In genomic region chr3:26826958-26827839, GRCm38 (mm10) we compare ENCODE assay signal across 16 mouse cellular contexts.
A peak's percentile ranks its signal among the peaks of the same experiment; 100 is the strongest.
DNase-seq lines count a peak whose midpoint lies in the region; ATAC-seq and TF ChIP-seq lines count a peak whose summit lies in the region.
"Had no signal": no experiment of that assay in that cellular context is flagged by ENCODE, and none has a peak within 500 bp of the region (broad histone marks: within the 10 kb centered on the region; RNA-seq: fewer than 3 reads in every experiment).

No protein-coding gene starts in this region.

- H3K27me3 ChIP-seq in forebrain, embryonic 15.5 days = no peaks in the 10 kb centered on the region
- H3K27me3 ChIP-seq in midbrain, embryonic 13.5 days = no peaks in the 10 kb centered on the region
- H3K27me3 ChIP-seq: heart, embryonic 15.5 days had no signal

- no peak overlapping the region for H3K4me3 ChIP-seq in layer of hippocampus, adult 2 months
- H3K4me3 ChIP-seq in forebrain, embryonic 15.5 days = no peak overlapping the region
- H3K4me3 ChIP-seq in midbrain, embryonic 13.5 days (replicated peaks) = no peak overlapping the region
- H3K4me3 ChIP-seq: heart, embryonic 15.5 days; myocyte had no signal

- H3K9ac ChIP-seq in forebrain, embryonic 15.5 days (replicated peaks) = no peak overlapping the region
- H3K9ac ChIP-seq in midbrain, embryonic 13.5 days (replicated peaks) = no peak overlapping the region
- H3K9ac ChIP-seq: heart, embryonic 15.5 days; liver, embryonic 14.5 days had no signal

- ATAC-seq in forebrain, embryonic 15.5 days (replicated peaks) = peak; percentile 84
- ATAC-seq in midbrain, embryonic 13.5 days = peak; percentile 66
- ATAC-seq: intestine, postnatal 0 days had no signal

- no peak for DNase-seq in layer of hippocampus, adult 2 months (ENCODE audit: low spot score in 2 of 2)
- DNase-seq in layer of hippocampus, postnatal 25 days (ENCODE audit: extremely low spot score in 1 of 2, low spot score in 1 of 2) = no peak
- DNase-seq in R1 (ENCODE audit: low read depth, low spot score) (peak; percentile 29), liver (no peak)
- no peak for DNase-seq in adrenal gland, postnatal 25 days
- DNase-seq in cerebellum, adult 11-12 months = no peak
- DNase-seq: cerebellum, adult 9-10 months; gastrocnemius, postnatal 14 days; kidney, postnatal 14 days; lung, postnatal 4 days had no signal

- H3K27ac ChIP-seq in layer of hippocampus, adult 2 months = peak overlapping the region; percentile 46
- H3K27ac ChIP-seq in forebrain, embryonic 15.5 days (replicated peaks) = no peak overlapping the region
- H3K27ac ChIP-seq in midbrain, embryonic 13.5 days = no peak overlapping the region
- H3K27ac ChIP-seq: heart, embryonic 15.5 days; liver, embryonic 14.5 days had no signal

- peaks cover 6% of the 10 kb centered on the region; the same call in 1 of the 2 replicates for H3K4me1 ChIP-seq in forebrain, embryonic 15.5 days
- peaks cover 15% of the 10 kb centered on the region for H3K4me1 ChIP-seq in midbrain, embryonic 13.5 days (replicated peaks)
- H3K4me1 ChIP-seq: heart, embryonic 15.5 days had no signal

- no peaks in the 10 kb centered on the region for H3K36me3 ChIP-seq in forebrain, embryonic 15.5 days
- H3K36me3 ChIP-seq in midbrain, embryonic 13.5 days = no peaks in the 10 kb centered on the region
- H3K36me3 ChIP-seq: heart, embryonic 15.5 days had no signal

- WGBS in forebrain, embryonic 15.5 days = 53% methylated on average over 7 of the region's 7 CpGs
- WGBS in midbrain, embryonic 13.5 days = 69% methylated on average over 7 of the region's 7 CpGs

- TF ChIP-seq CTCF in layer of hippocampus, adult 2 months (conservative IDR thresholded peaks at IDR 0.05) = no peak

- H3K4me2 ChIP-seq in forebrain, embryonic 15.5 days (replicated peaks) = no peak overlapping the region
- H3K4me2 ChIP-seq in midbrain, embryonic 13.5 days (replicated peaks) = no peak overlapping the region
- H3K4me2 ChIP-seq: heart, embryonic 15.5 days had no signal

- H3K9me3 ChIP-seq in forebrain, embryonic 15.5 days = no peaks in the 10 kb centered on the region
- H3K9me3 ChIP-seq in midbrain, embryonic 13.5 days = no peaks in the 10 kb centered on the region
- H3K9me3 ChIP-seq: heart, embryonic 15.5 days had no signal
